Mouse (Mus musculus) heart, postnatal 0 days (tissue): Measurements from ENCODE around the gene Slc9a6.

Experiments
- CTCF ChIP-seq: IDR thresholded peaks from 2 replicates; pipeline ENCODE4 v1.5.1; 2016; ENCODE audit warnings: antibody characterized with exemption, control low read depth, low read depth
- EP300 ChIP-seq: IDR thresholded peaks from 2 replicates; pipeline ENCODE4 v1.6.1; 2016; ENCODE audit warnings: antibody characterized with exemption, low read depth

GRCm38 (mm10) chrX:56662316-56662715, 52.8 kb downstream of the Slc9a6 start:
- TF ChIP-seq CTCF (no peak), EP300 (no peak)
